Mouse (Mus musculus) gonadal fat pad, adult 2 months (tissue): Measurements from ENCODE around the gene Gm37240. TPM values are rescaled to one million over a fixed set of nuclear protein-coding genes. Genes with fewer than 3 reads are reported as not detected.
A peak's percentile ranks its signal among the peaks of the same experiment; 100 is the strongest.
"Not testable (repeated sequence)": the region's sequence is repeated elsewhere in the genome, so short reads cannot be mapped to it uniquely, and the experiment has no call there.

Experiments
- DNase-seq: peaks from one replicate; pipeline ENCODE4 v3.0.0-alpha.2; 2012; ENCODE audit warnings: low read depth
- polyA plus RNA-seq: library from polyadenylated mRNA; depleted of rRNA; stranded (reverse); fragments of >200 nt; gene quantifications from 2 replicates; pipeline ENCODE4 v1.2.3, GENCODE M21; 2012

Gene Gm37240
- polyA plus RNA-seq, 1 experiment, result 6.2 TPM

GRCm38 (mm10) chr3:85573864-85574830 lies 313.2 kb downstream of the Gm37240 start, which contains the start of gene Gatb:
Gene Gatb (plus strand): TSS chr3:85574119.
- DNase-seq, result peak; percentile 98

GRCm38 (mm10) chr3:85573216-85573863 lies 314.0 kb downstream of the Gm37240 start:
- no peak for DNase-seq

- DNase-seq, result not testable (repeated sequence)
Measured at GRCm38 (mm10) chr3:85572502-85572901, 314.8 kb downstream of the Gm37240 start.

GRCm38 (mm10) chr3:85571276-85571675 lies 316.0 kb downstream of the Gm37240 start:
- DNase-seq, result no peak

- DNase-seq, result no peak
Measured at GRCm38 (mm10) chr3:85564603-85565002, 322.7 kb downstream of the Gm37240 start.

GRCm38 (mm10) chr3:85553731-85554277 lies 333.5 kb downstream of the Gm37240 start:
- DNase-seq, result no peak

GRCm38 (mm10) chr3:85551352-85551751 lies 336.0 kb downstream of the Gm37240 start:
- no peak for DNase-seq

- peak; percentile 51 for DNase-seq
Measured at GRCm38 (mm10) chr3:85550312-85550711, 337.0 kb downstream of the Gm37240 start.

- no peak for DNase-seq
Measured at GRCm38 (mm10) chr3:85543652-85544051, 343.7 kb downstream of the Gm37240 start.

- DNase-seq, result no peak
Measured at GRCm38 (mm10) chr3:85542765-85543164, 344.6 kb downstream of the Gm37240 start.

GRCm38 (mm10) chr3:85535621-85536520 lies 351.4 kb downstream of the Gm37240 start:
- DNase-seq, result no peak

GRCm38 (mm10) chr3:85535042-85535441 lies 352.3 kb downstream of the Gm37240 start:
- DNase-seq, result no peak

- no peak for DNase-seq
Measured at GRCm38 (mm10) chr3:85532376-85532775, 354.9 kb downstream of the Gm37240 start.

- no peak for DNase-seq
Measured at GRCm38 (mm10) chr3:85530601-85531161, 356.6 kb downstream of the Gm37240 start.

GRCm38 (mm10) chr3:85521311-85521907 lies 365.9 kb downstream of the Gm37240 start:
- DNase-seq, result no peak

- DNase-seq, result no peak
Measured at GRCm38 (mm10) chr3:85518668-85519067, 368.6 kb downstream of the Gm37240 start.

GRCm38 (mm10) chr3:85518072-85518471 lies 369.2 kb downstream of the Gm37240 start:
- DNase-seq, result no peak

- DNase-seq, result no peak
Measured at GRCm38 (mm10) chr3:85516739-85517396, 370.4 kb downstream of the Gm37240 start.

GRCm38 (mm10) chr3:85514700-85515099 lies 372.6 kb downstream of the Gm37240 start:
- DNase-seq, result no peak

GRCm38 (mm10) chr3:85508717-85509279 lies 378.5 kb downstream of the Gm37240 start:
- DNase-seq, result no peak
